Mouse (Mus musculus) right cerebral cortex, adult 18-20 months (tissue): Measurements from ENCODE around the gene Snrnp25.
"Not testable (repeated sequence)": the region's sequence is repeated elsewhere in the genome, so short reads cannot be mapped to it uniquely, and the experiment has no call there.

Source experiments
- DNase-seq: peaks from one replicate; pipeline ENCODE4 v3.0.0; 2022; ENCODE audit warnings: mixed read lengths

The Snrnp25 gene

GRCm38 (mm10) chr11:32195867-32196540 is 9.2 kb upstream of the Snrnp25 start:
- no peak for DNase-seq

GRCm38 (mm10) chr11:32196727-32197126 is 8.5 kb upstream of the Snrnp25 start:
- no peak for DNase-seq

DNA sequence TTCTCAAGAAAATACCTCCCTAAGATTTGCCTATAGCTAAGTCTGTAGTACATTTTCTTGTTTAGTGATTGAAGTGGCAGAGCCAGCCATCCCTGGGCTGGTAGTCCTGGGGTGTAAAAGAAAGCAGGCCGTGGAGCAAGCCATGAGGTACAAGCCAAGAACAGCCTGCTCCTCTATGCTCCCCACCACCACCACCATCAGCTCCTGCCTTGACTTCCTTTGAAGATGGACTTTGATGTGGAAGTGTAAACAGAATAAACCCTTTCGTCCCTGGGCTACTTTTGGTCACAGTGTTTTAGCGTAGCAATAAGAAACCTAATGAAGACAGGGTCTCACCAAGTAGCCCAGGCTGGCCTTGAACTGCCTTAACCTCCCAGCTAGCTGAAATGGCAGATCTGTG is 7.4 kb upstream of the Snrnp25 start:
- DNase-seq, result no peak

DNA sequence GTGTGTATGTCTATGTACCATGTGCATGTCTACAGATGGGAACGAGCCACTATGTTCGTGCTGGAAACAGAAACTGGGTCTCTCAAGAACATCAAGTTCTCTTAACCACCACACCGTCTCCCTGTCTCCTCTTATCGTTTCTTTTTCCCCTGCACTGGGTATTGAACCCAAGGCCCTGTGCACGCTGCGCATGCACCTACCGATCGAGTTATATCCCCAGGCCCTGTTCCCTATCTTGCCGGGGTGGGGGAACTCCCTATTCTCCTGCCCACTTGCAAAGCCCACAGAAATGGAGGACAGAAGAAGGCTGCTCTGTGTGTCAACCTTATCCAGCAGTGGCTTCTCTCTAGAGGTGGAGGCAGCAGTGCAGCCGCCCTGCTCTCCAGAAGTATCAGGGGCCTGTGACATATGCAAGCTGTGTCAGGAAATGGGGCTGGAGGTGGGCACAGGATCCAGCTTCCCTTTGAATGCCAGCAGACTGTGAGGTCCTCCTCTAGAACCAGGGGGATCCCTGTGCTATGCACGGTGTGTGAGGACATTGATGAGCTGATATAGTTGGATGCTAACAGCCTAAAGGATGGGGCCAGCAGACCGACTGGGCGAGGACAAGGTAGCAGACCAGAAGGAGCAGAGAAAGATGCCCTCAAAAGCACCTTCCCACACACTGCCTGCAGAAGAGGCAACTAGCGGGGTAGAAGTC is 6.8 kb upstream of the Snrnp25 start:
- DNase-seq, result no peak

DNA sequence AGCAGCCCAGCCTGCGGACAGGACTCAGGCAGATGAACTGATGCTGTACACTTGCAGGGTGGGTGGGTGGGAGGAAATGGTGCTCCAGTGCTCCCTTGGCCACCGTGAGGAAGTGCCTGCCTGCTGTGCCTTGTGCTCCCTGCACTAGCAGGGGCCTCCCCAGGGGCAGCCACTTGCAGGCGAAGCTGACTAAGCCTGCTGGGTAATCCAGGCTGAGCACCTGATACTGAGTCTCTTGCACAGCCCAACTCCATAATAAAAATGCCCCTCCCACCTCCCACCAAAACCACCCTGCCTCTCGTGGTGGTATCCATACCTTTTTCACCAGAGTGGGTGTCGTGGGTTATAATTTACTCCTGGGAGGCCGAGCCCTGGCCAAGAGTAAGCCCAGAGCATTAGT is 6.0 kb upstream of the Snrnp25 start:
- no peak for DNase-seq

GRCm38 (mm10) chr11:32200075-32200601 is 5.1 kb upstream of the Snrnp25 start, which contains the start of gene Il9r:
Gene Il9r (minus strand): TSS chr11:32200279.
- DNase-seq, result no peak

- not testable (repeated sequence) for DNase-seq
Observed at GRCm38 (mm10) chr11:32200992-32201391, 4.2 kb upstream of the Snrnp25 start.

DNA sequence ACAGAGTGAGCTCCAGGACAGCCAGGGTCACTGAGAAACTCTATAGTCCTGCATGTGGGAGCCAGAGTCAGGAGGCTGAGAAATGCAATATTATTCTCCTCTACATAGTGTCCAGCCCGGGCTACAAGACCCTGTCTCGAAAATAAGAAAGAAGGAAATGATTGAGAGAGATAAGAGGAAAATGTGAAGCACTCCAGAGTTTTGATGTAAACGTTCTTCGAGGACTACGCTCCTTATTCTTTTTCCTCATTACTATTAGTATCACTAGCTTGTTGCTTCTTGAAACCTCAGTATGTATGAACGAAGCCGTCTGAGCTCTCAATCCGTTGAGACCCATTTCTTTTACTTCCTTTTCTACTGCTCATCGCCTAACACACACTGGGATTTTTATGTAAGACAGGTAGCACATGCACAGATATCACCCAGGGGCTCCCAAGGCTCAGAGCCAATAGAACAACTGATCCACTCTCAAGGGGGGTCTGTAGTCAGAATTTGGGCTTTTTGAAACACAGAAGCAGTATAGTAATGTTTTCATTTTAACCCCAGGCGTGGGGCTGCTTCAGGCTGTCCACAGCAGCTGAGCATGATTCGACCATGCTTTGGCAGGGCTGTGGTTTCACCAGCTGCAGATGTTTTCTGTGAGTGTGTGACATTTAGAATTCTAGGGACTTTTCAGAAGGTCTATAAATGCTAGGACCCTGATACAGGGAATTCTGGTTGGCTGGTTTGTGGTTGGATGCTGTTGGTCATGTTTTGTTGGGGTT is 3.1 kb upstream of the Snrnp25 start:
- DNase-seq, result no peak

DNA sequence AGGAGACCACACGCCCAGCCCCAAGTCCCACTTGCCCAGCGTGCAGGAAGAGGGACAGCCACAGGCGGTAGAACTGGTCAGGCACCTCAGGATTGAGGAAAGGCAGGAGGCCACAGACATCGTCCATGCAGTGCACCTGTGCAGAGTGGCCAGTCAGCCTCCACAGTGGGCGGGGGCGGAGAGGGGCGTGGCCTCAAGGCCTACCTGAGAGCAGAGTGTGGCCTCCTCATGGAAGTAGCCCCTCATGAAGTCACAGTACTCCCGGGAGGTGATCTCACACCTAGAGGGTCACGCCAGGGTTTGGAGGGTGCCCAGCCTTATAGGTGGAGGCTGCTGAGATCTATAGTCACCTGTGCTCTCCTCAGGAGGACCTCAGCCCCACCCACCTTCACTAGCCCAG is 5.4 kb downstream of the Snrnp25 start:
- no peak for DNase-seq

DNA sequence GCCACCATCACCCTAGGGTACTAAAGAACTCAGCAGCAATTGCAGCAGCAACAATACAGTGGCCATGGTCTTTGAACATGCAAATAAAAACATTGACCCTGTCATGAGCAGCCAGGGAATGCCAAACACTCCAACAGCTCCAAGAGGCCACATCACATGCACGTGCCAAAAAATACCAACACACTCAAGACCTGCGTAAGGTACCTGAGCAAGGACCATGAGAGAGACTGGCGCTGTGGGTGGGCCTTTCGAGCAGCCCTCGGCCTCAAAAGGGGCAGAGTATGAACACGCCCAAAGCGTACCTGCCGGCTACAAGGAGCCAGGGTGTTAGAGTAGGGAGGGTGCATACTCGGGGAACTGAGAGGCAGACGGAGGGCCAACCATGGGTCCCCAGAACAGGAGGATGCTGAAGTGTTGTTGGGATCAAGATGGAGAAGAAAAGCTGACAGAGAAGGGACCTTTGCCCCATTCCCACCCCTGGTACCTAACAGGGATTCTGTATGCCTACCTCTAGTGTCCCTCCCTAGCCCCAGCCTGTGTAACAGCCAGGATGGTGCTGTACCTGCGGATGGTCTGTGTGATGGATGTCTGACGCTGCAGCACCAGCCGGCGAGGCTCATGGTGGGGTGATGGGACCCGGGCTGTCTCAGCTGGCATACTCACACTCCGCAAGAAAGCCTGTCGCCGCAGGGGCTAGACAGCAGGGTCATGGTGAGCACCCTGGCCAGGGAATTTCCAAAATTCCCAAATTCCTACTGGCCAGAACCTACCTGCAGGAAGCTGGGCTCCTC is 10.4 kb downstream of the Snrnp25 start:
- DNase-seq, result no peak

GRCm38 (mm10) chr11:32216851-32217250 is 11.6 kb downstream of the Snrnp25 start:
- DNase-seq, result no peak

DNA sequence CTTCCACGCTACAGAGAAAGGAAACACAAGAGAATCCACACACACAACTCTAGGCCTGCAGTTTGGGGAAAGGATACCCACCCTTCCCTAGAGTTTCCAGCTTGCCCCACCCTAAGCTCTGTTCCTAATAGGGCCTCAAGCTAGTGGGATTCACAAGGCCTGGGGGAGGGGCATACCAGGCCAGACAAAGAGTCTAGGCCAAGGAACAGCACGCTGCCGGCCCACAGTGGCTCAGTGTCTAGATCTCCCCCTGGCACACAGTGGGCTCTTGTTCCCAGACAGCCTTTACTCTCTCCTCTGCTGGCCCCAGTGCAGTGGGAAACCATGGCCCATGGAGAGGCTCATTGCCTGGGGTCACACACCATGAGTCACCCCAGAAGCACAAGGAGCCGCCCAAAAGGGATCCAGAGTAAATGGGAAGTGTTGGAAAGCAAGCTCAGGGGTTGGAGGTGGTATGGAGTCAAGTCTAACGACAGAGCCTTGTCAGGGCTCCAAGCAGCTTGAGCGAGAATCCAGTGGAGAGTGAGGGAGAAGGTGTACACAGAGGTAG is 13.4 kb downstream of the Snrnp25 start:
- no peak for DNase-seq

DNA sequence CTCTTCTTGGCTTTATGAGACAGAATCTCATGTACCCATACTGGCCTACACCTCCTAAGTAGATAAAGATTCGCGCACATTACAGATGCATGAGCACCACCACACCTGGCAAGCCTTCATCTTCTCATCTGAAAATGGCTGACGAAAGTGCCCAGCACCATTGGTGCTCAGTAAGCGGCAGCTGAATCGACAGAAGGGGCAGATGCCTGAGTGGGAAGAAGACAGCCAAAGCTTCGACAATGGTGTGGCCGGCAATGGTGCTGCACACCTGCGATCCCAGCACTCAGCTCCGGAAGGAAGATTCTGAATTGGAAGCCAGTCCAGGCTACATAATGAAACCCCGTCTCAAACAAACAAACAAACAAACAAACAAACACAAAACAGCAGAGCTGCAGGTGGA is 14.1 kb downstream of the Snrnp25 start:
- no peak for DNase-seq

- DNase-seq, result no peak
Observed at GRCm38 (mm10) chr11:32220607-32221224, 15.5 kb downstream of the Snrnp25 start.

GRCm38 (mm10) chr11:32221225-32221950 is 16.2 kb downstream of the Snrnp25 start:
- DNase-seq, result no peak

DNA sequence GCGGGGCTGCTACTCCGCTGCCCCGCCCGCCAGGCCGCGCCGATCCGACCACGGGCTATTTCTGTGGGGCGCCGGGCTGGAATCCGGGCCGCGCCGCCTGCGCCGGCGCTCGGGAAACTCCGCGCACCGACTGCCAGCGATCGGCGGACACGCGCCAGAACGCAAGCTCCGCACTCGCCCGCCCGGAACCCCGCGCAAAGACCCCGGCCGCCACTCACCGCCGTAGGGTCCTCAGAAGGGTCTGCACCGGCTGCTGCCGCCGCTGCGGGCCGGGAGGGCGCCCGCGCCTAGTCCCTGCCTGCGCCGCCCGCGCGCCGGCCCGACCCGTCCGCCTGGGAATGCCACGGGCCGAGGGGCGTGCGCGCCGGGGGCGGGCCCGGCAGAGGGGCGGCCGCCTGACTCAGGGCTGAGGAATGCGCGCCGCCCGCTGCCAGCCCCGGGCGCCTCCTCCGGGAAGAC is 16.8 kb downstream of the Snrnp25 start, which contains the start of gene Rhbdf1:
Gene Rhbdf1 (minus strand): TSS at position 350 of the 459 bp plus-strand sequence.
- DNase-seq, result no peak

DNA sequence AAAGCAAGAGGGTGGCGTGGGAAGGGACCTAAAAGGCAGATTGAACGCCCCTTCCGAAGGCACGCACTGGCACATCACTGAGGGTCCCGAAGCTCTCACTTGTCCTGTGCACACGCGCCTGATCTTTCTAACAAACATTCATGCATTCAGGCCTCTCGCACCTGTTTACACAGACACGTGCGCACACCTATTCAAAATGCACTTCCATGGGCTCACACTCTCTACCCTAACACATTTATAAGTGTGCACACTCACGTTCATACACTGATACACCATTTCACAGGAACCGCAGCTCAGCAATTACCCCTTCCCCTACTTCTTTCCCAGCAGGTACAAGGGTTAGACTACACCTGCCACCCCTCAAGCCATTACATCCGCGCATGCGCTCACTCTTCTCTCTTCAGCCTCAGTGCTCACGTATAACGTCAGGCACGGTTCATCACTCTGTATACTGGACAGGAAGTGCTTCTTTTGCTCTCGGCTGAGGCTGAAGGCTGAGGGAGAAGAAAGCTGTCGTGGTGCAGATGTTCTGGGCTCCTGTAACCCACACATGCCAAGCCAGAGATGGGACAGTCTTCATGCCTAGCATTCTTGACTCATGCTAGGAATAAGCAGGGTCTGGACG is 17.5 kb downstream of the Snrnp25 start:
- DNase-seq, result no peak

GRCm38 (mm10) chr11:32223297-32223967 is 18.2 kb downstream of the Snrnp25 start:
- no peak for DNase-seq

DNA sequence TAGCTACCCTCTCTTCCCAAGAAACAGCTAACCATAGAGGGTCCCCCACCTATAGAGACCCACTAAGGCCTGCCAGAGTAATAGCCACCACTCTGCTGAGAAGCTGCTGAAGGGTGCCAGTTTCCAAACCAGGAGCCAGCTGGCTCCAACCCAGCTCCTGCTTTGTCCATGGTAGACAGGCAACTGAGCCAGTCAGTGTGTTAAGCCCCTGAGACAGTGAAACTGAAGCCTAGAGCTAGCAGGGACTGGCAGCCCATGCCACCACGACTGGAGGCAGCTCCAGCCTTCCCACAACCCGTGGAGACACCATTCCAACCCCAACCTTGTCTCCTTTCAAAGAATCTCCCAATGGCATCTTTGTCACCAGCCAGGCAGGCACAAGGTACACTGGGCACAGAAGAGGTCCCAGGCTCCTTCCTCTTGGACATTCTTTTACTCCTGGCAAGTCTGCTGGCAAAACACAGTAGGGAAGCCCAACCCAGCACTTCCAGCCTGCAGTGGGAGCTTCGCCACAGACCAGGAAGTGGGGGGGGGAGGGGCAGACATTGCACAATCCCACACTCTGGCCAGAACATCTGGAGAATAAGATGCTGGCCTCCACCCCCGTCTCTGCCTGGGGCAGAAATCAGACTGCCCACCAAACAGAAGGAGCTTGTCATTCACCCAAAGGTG is 19.4 kb downstream of the Snrnp25 start:
- no peak for DNase-seq
